Mouse (Mus musculus) heart, postnatal 10 days (tissue): ENCODE results near the gene Hipk4. TPM values are rescaled to one million over a fixed set of nuclear protein-coding genes. Genes with fewer than 3 reads are reported as not detected.

Experiments used
- DNase-seq, 2 experiments: peaks; one replicate each; pipeline ENCODE4 v3.0.0; 2021
- intact Hi-C: fragments of 180-260 bp; cut with DNase I; formaldehyde crosslinking; loops from one replicate; pipeline ENCODE4 v1.15.1; 2025
- total RNA-seq, 2 experiments: library from RNA; stranded (reverse); gene quantifications; 2 replicates each; pipeline ENCODE4 v1.2.3; 2021

Hipk4 gene
- total RNA-seq: under 1 TPM; 0.31 to 0.55 TPM

- intact Hi-C loops: no loop called here
- DNase-seq: no peak
Observed at GRCm38 (mm10) chr7:27522967-27523366, at the start of gene Hipk4. Gene Hipk4 (plus strand): TSS chr7:27523267.

GRCm38 (mm10) chr7:27473835-27474489 is 49.1 kb upstream of the Hipk4 start:
- DNase-seq: no peak
- intact Hi-C loops: loop anchor here (2.0 to 10.0 kb wide), 2 partner anchors 35 to 309 kb away; partner anchors contain the start of gene Egln2

- peak; percentile 99 for DNase-seq
- intact Hi-C loops: loop anchor here (2.0 to 10.0 kb wide), 2 partner anchors 34 to 310 kb away; partner anchors contain the start of gene Egln2
Observed at GRCm38 (mm10) chr7:27474490-27474954, 48.5 kb upstream of the Hipk4 start.

GRCm38 (mm10) chr7:27475596-27475995 is 47.5 kb upstream of the Hipk4 start:
- no peak for DNase-seq
- intact Hi-C loops: loop anchor here (1.0 to 10.0 kb wide), 3 partner anchors 33 to 311 kb away; partner anchors contain the start of gene Egln2

- intact Hi-C loops: loop anchor here (10.0 kb wide), 1 partner anchor 311 kb away; the partner anchor contains the start of gene Egln2
- peak; percentile 44 to 53 for DNase-seq
Observed at GRCm38 (mm10) chr7:27476098-27476635, 46.9 kb upstream of the Hipk4 start.

GRCm38 (mm10) chr7:27478561-27478960 is 44.5 kb upstream of the Hipk4 start:
- no peak for DNase-seq
- intact Hi-C loops: loop anchor here (10.0 kb wide), 1 partner anchor 314 kb away; the partner anchor contains the start of gene Egln2

GRCm38 (mm10) chr7:27479750-27480149 is 43.3 kb upstream of the Hipk4 start:
- intact Hi-C loops: loop anchor here (10.0 kb wide), 1 partner anchor 315 kb away; the partner anchor contains the start of gene Egln2
- DNase-seq: no peak

- intact Hi-C loops: no loop called here
- no peak for DNase-seq
Observed at GRCm38 (mm10) chr7:27480506-27480905, 42.6 kb upstream of the Hipk4 start.

- DNase-seq: no peak
- intact Hi-C loops: no loop called here
Observed at GRCm38 (mm10) chr7:27480927-27481626, 42.0 kb upstream of the Hipk4 start.

GRCm38 (mm10) chr7:27481627-27481969 is 41.5 kb upstream of the Hipk4 start:
- DNase-seq: peak; percentile 93 to 94
- intact Hi-C loops: no loop called here

- intact Hi-C loops: no loop called here
- DNase-seq: no peak
Observed at GRCm38 (mm10) chr7:27483860-27484259, 39.2 kb upstream of the Hipk4 start.

- peak in 1 of 2 experiments; percentile 63 for DNase-seq
- intact Hi-C loops: no loop called here
Observed at GRCm38 (mm10) chr7:27486102-27486769, 36.8 kb upstream of the Hipk4 start.

- DNase-seq: peak; percentile 100
- intact Hi-C loops: no loop called here
Observed at GRCm38 (mm10) chr7:27486770-27487697, 36.0 kb upstream of the Hipk4 start, which contains the start of gene Sertad1. Gene Sertad1 (plus strand): TSS chr7:27486910.

- intact Hi-C loops: no loop called here
- peak; percentile 82 to 85 for DNase-seq
Observed at GRCm38 (mm10) chr7:27487740-27488268, 35.3 kb upstream of the Hipk4 start.

GRCm38 (mm10) chr7:27489270-27489869 is 33.7 kb upstream of the Hipk4 start:
- DNase-seq: no peak
- intact Hi-C loops: no loop called here

GRCm38 (mm10) chr7:27490227-27490542 is 32.9 kb upstream of the Hipk4 start:
- intact Hi-C loops: loop anchor here (5.0 kb wide), 1 partner anchor 158 kb away; no protein-coding TSS in a partner anchor

GRCm38 (mm10) chr7:27490543-27491329 is 32.3 kb upstream of the Hipk4 start:
- intact Hi-C loops: loop anchor here (5.0 kb wide), 1 partner anchor 158 kb away; no protein-coding TSS in a partner anchor
- DNase-seq: peak; percentile 96

More at GRCm38 (mm10) chr7:27490227-27490542, 32.9 kb upstream of the Hipk4 start:
- DNase-seq: no peak

GRCm38 (mm10) chr7:27491856-27492255 is 31.2 kb upstream of the Hipk4 start:
- DNase-seq: peak; percentile 52 to 62
- intact Hi-C loops: loop anchor here (5.0 kb wide), 1 partner anchor 160 kb away; no protein-coding TSS in a partner anchor
